Mouse (Mus musculus) kidney, embryonic 14.5 days (tissue): Measurements from ENCODE around the gene Gsdma. TPM values are rescaled to one million over a fixed set of nuclear protein-coding genes. Genes with fewer than 3 reads are reported as not detected.
"Not testable (repeated sequence)": the region's sequence is repeated elsewhere in the genome, so short reads cannot be mapped to it uniquely, and the experiment has no call there.

Experiments
- ATAC-seq: fragments of 200-750 bp; cut with Nextera tagmentation; 2 replicates; pipeline ENCODE4 v1.8.0; 2017; ENCODE audit warnings: moderate number of reproducible peaks, mild to moderate bottlenecking, moderate TSS enrichment, moderate library complexity; ENCODE audit not compliant: low FRiP score, low TSS enrichment
- H3K27ac ChIP-seq: fragments of 300-500 bp; sonication (generic); 2 replicates; pipeline ENCODE4 v1.5.1; 2014; ENCODE audit warnings: low read depth, mild to moderate bottlenecking, low read length, moderate library complexity, mixed read lengths
- H3K27me3 ChIP-seq: fragments of 300-500 bp; sonication (generic); 2 replicates; pipeline ENCODE4 v1.6.1; 2014; ENCODE audit warnings: mild to moderate bottlenecking, low read length; ENCODE audit not compliant: control insufficient read depth, insufficient read depth
- H3K36me3 ChIP-seq: fragments of 300-500 bp; sonication (generic); 2 replicates; pipeline ENCODE4 v1.6.1; 2014; ENCODE audit warnings: low read length, mixed read lengths; ENCODE audit not compliant: control insufficient read depth, insufficient read depth
- H3K4me1 ChIP-seq: fragments of 300-500 bp; sonication (generic); 2 replicates; pipeline ENCODE4 v1.6.1; 2014; ENCODE audit warnings: low read length, mixed read lengths; ENCODE audit not compliant: control insufficient read depth, insufficient read depth
- H3K4me2 ChIP-seq: fragments of 300-500 bp; sonication (generic); replicated peaks from 2 replicates; pipeline ENCODE4 v1.6.1; 2014; ENCODE audit warnings: low read depth, mild to moderate bottlenecking, low read length
- H3K4me3 ChIP-seq: fragments of 300-500 bp; sonication (generic); 2 replicates; pipeline ENCODE4 v1.5.1; 2014; ENCODE audit warnings: mild to moderate bottlenecking, low read length
- H3K9ac ChIP-seq: fragments of 300-500 bp; sonication (generic); 2 replicates; pipeline ENCODE4 v1.6.1; 2014; ENCODE audit warnings: low read depth, mild to moderate bottlenecking, low read length, moderate library complexity
- H3K9me3 ChIP-seq: fragments of 300-500 bp; sonication (generic); 2 replicates; pipeline ENCODE4 v1.6.1; 2016; ENCODE audit warnings: low read length; ENCODE audit not compliant: control insufficient read depth
- WGBS: fragments of 180-500 bp; shearing (Covaris S2); extraction: QIAGEN DNeasy Blood & Tissue Kit; methylation state at CpG from one replicate; pipeline ENCODE4 v1.1.7; 2014; 5-methylcytosine and 5-hydroxymethylcytosine counted together
- polyA plus RNA-seq: library from polyadenylated mRNA; unstranded; fragments of >200 nt; fragmentation: Nextera tagmentation; extraction: Ambion mirVana; gene quantifications from 2 replicates; pipeline ENCODE4 v1.2.1, GENCODE M21; 2014

The Gsdma gene
- polyA plus RNA-seq, 1 experiment from 2014 or later, result not detected

DNA sequence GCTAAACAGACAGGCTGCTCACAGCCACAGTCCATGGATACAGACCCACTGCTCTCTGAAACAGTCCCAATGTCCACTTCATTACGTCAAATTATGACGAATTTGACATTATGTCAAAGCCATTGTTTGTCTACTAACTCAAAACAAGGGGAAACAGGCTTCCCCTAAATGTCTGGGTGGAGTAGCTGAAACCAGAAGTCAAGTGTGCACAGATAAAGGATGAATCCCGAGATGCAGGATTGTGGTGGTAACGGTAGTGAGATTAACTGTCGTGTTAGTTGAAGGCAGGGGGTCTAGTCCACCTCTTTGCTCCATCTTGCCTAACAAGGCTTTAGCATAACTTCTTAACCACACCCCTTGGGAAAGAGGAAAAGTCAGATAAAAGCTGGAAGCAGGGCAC is 8.3 kb downstream of the Gsdma start:
- no peak overlapping the region for H3K9ac ChIP-seq
- no peaks in the 10 kb centered on the region for H3K4me1 ChIP-seq
- H3K9me3 ChIP-seq, result no peaks in the 10 kb centered on the region
- no peak overlapping the region for H3K4me2 ChIP-seq
- no peak overlapping the region for H3K27ac ChIP-seq
- whole genome bisulfite sequencing, result 87% methylated on average over 5 of the region's 5 CpGs
- no peaks in the 10 kb centered on the region for H3K36me3 ChIP-seq
- no peak for ATAC-seq
- 0 out of 2 replicates have a peak, but pooled peaks cover 6% of the 10 kb centered on the region for H3K27me3 ChIP-seq
- no peak overlapping the region for H3K4me3 ChIP-seq

DNA sequence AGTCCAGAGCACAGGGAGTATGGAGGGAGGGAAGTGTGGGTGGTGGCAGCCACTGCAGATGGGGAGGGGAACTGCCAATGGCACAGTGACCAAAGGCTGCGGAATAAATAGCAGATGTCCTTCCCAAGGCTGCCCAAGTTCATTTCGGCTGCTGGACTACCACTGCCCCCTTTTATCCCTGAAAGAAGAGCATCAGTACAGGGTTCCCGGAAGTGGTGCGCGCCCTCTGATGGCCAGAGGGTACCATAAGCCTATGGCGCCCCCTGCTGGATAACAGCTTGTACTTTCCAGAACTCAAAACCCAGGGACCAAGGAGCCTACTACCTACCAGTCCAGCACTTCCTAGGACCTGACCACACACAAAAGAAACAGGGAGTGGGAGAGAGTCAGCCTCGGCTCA is 9.0 kb downstream of the Gsdma start:
- H3K9me3 ChIP-seq, H3K4me1 ChIP-seq, H3K4me3 ChIP-seq, H3K9ac ChIP-seq, H3K27me3 ChIP-seq, H3K4me2 ChIP-seq, H3K36me3 ChIP-seq, H3K27ac ChIP-seq: not testable (repeated sequence)
- 8% methylated on average over 6 of the region's 7 CpGs for WGBS
- peak; percentile 68 for ATAC-seq

DNA sequence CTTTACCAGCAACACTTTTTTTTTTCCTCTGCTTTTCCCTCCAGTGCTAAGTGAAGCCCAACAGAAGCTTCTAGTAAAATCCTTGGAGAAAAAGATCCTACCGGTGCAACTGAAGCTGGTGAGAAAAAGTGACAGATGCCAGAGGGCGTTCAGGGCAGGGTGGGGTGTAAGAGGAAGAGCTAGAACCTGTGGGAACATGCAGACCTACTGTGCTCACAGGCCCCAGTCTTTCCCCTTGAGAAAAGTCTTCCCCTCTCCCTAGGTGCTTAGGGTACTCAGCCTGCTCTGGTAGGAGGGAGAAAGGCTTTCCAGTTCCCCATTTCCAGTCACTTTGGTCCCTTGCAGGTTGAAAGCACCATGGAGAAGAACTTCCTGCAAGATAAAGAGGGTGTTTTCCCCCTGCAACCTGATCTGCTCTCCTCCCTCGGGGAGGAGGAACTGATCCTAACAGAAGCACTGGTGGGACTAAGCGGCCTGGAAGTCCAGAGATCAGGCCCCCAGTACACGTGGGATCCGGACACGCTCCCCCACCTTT is 11.7 kb downstream of the Gsdma start:
- ATAC-seq, result no peak
- Histone ChIP-seq H3K4me1 (no peaks in the 10 kb centered on the region), H3K9ac (no peak overlapping the region), H3K27me3 (no peaks in the 10 kb centered on the region), H3K27ac (no peak overlapping the region), H3K9me3 (no peaks in the 10 kb centered on the region), H3K4me3 (no peak overlapping the region), H3K36me3 (no peaks in the 10 kb centered on the region), H3K4me2 (no peak overlapping the region)
- WGBS, result 18% methylated on average over 7 of the region's 7 CpGs

DNA sequence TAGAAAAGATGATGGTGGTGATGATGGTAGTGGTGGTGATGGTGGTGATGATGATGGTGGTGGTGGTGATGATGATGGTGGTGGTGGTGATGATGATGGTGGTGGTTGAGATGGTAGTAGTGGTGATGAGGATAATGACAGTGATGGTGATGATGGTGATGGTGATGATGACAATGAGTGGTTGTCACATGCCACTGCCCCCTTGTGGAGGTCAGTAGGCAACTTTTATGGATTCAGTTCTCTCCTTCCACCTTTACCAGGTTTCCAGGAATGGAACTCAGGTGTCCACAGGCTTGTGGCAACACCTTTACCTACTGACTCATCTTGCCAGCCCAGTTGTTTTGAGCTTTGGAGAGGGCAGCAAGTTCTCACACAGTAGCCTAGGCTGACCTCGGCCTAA is 15.9 kb downstream of the Gsdma start:
- whole genome bisulfite sequencing, result 91% methylated on average over 1 of the region's 1 CpGs
- Histone ChIP-seq H3K27ac (no peak overlapping the region), H3K4me2 (no peak overlapping the region), H3K4me3 (no peak overlapping the region), H3K4me1 (0 out of 2 replicates have a peak, but pooled peaks cover 5% of the 10 kb centered on the region), H3K9ac (no peak overlapping the region), H3K27me3 (no peaks in the 10 kb centered on the region), H3K36me3 (no peaks in the 10 kb centered on the region; the same call in 1 of the 2 replicates), H3K9me3 (no peaks in the 10 kb centered on the region)
- no peak for ATAC-seq

DNA sequence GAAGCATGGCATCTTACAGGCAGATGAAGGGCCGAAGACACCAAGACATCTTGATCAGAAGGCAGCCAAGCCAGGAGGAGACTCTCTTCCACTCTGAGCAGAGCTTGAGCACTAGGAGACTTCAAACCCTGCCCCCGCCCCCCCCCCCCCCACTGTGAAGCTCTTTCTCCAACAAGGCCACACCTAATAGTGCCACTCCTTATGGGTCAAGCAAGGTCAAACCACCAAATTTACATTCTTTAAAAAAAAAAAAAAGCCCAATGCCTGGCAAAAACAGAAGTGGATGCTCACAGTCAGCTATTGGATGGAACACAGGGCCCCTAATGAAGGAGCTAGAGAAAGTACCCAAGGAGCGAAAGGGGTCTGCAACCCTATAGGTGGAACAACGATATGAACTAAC is 16.4 kb downstream of the Gsdma start:
- not testable (repeated sequence) for H3K4me1 ChIP-seq, H3K27me3 ChIP-seq, H3K36me3 ChIP-seq, H3K27ac ChIP-seq, H3K9ac ChIP-seq, H3K9me3 ChIP-seq, ATAC-seq, H3K4me3 ChIP-seq, H3K4me2 ChIP-seq
- 90% methylated on average over 4 of the region's 4 CpGs for WGBS

DNA sequence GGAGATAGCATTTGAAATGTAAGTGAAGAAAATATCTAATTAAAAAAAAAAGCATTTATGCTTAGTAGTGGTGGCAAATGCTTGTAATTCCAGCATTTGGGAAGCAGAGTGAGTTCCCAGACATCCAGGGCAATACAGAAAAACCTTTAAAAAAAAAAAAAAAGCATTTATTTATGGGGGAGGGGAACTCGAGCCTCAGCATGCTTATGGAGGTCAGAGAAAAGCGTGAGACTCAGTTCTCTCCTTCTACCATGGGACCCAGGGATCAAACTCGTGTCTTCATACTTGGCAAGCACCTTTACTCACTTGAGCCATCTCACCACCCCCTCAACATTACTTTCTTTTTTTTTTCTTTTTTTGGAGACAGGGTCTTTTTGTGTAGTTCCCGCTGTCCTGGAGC is 17.0 kb downstream of the Gsdma start:
- H3K9ac ChIP-seq, result no peak overlapping the region
- H3K4me1 ChIP-seq, result 0 out of 2 replicates have a peak, but pooled peaks cover 5% of the 10 kb centered on the region
- no peaks in the 10 kb centered on the region for H3K9me3 ChIP-seq
- 91% methylated on average over 4 of the region's 4 CpGs for WGBS
- no peak overlapping the region for H3K4me3 ChIP-seq
- ATAC-seq, result no peak
- H3K36me3 ChIP-seq, result peaks cover 11% of the 10 kb centered on the region
- H3K27ac ChIP-seq, result no peak overlapping the region
- no peaks in the 10 kb centered on the region for H3K27me3 ChIP-seq
- no peak overlapping the region for H3K4me2 ChIP-seq

DNA sequence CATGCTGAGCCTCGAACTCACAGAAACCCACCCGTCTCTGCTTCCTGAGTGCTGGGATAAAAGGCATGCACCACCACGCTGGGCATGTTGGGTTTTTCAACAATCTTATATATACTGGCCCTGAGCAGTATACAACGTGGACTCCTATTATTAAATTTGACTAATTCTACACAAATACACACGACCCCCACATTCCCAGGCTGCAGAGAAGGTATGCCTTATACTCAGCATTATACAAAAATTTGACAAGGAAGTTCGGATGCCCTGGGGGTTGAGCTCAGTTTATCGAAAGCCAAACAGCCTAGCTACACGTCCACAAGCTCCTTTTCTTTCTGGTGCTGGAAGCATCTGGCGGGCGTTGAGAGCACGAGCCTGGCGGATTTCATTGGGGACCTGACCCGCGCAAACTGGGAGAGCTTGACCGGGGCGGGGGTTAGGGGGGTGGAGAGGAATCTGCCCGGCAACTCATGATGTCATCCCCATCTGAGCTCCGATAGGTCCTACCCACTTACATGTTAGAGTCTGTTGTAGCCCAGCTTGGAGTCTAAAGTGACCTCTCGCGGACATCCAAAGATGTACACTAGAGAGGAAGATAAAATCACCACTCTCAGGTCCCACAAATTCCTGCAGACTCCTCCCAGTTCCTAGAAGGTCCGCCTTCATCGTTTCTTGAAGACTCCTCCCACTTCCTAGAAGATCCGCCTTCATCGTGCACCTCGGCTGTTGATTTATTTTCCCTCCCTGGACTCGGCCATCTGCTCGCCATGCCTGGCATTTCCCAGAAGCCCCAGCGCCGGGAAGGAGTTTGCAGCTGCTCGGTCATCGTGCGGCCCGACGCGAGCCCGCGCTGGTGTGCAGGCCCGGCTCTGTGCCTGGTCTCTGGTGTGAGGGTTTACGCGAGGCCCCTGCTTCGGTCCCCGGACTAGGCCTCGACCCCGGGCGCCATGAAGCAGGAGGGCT is 17.9 kb downstream of the Gsdma start, which contains the start of gene Psmd3:
TSS of gene Psmd3 (plus strand) at position 769 of the 960 bp plus-strand sequence.
- Histone ChIP-seq H3K27ac (peak within 1 kb of the TSS; percentile 78), H3K27me3 (no peaks in the 10 kb centered on the region), H3K4me2 (peak within 1 kb of the TSS; percentile 66), H3K9me3 (no peaks in the 10 kb centered on the region), H3K9ac (peak within 1 kb of the TSS; percentile 98), H3K36me3 (peaks cover 19% of the 10 kb centered on the region), H3K4me3 (peak within 1 kb of the TSS; percentile 99), H3K4me1 (0 out of 2 replicates have a peak, but pooled peaks cover 5% of the 10 kb centered on the region)
- peak; percentile 94 for ATAC-seq
- WGBS, result 6% methylated on average over 45 of the region's 45 CpGs

DNA sequence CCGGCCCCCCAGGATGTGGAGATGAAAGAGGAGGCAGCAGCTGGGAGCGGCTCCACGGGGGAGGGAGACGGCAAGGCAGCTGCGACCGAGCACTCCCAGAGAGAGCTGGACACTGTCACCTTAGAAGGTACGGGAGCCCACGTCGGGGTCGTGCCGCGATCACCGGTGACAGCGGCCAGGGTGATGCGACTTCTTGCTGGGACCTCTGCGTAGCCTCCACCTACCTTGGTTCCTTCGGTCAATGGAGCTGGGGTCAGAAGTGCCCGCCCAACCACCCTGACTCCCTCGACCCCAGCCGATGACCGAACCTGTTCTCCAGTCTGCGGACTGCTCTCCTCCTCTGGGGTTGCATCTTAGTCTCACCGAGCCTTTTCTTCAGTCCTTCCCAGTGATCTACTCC is 18.7 kb downstream of the Gsdma start:
- under 1% methylated on average over 23 of the region's 23 CpGs for WGBS
- H3K4me3 ChIP-seq, result peak overlapping the region; percentile 99
- H3K36me3 ChIP-seq, result peaks cover 27% of the 10 kb centered on the region
- ATAC-seq, result peak; percentile 26
- 0 out of 2 replicates have a peak, but pooled peaks cover 5% of the 10 kb centered on the region for H3K4me1 ChIP-seq
- peak overlapping the region; percentile 66 for H3K4me2 ChIP-seq
- H3K9me3 ChIP-seq, result no peaks in the 10 kb centered on the region
- H3K9ac ChIP-seq, result peak overlapping the region; percentile 98
- no peaks in the 10 kb centered on the region for H3K27me3 ChIP-seq
- peak overlapping the region; percentile 78 for H3K27ac ChIP-seq

DNA sequence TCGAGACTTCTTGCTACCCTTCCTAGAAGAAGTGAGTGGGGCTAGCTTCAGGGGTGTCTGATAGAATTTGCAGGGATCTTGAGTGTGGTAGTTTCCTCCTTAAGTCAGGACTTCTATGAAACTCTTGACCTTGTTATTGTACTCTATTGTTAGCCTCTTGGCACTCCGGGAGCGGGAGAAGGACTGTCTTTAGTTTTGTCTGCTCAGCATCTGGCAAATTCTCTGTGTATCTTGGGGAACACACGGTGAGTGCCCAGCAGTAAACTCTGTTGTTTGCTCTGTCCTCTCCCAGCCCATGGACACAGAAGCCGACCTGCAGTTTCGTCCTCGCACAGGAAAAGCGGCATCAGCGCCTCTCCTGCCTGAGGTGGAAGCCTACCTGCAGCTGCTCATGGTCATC is 21.5 kb downstream of the Gsdma start:
- H3K4me2 ChIP-seq, result no peak overlapping the region; the same call in 1 of the 2 replicates
- H3K4me3 ChIP-seq, result no peak overlapping the region
- no peaks in the 10 kb centered on the region for H3K27me3 ChIP-seq
- H3K4me1 ChIP-seq, result peaks cover 5% of the 10 kb centered on the region; the same call in 1 of the 2 replicates
- ATAC-seq, result no peak
- H3K36me3 ChIP-seq, result peaks cover 50% of the 10 kb centered on the region
- no peaks in the 10 kb centered on the region for H3K9me3 ChIP-seq
- 90% methylated on average over 9 of the region's 9 CpGs for WGBS
- H3K27ac ChIP-seq, result no peak overlapping the region
- no peak overlapping the region for H3K9ac ChIP-seq
